In the genomic region with DNA sequence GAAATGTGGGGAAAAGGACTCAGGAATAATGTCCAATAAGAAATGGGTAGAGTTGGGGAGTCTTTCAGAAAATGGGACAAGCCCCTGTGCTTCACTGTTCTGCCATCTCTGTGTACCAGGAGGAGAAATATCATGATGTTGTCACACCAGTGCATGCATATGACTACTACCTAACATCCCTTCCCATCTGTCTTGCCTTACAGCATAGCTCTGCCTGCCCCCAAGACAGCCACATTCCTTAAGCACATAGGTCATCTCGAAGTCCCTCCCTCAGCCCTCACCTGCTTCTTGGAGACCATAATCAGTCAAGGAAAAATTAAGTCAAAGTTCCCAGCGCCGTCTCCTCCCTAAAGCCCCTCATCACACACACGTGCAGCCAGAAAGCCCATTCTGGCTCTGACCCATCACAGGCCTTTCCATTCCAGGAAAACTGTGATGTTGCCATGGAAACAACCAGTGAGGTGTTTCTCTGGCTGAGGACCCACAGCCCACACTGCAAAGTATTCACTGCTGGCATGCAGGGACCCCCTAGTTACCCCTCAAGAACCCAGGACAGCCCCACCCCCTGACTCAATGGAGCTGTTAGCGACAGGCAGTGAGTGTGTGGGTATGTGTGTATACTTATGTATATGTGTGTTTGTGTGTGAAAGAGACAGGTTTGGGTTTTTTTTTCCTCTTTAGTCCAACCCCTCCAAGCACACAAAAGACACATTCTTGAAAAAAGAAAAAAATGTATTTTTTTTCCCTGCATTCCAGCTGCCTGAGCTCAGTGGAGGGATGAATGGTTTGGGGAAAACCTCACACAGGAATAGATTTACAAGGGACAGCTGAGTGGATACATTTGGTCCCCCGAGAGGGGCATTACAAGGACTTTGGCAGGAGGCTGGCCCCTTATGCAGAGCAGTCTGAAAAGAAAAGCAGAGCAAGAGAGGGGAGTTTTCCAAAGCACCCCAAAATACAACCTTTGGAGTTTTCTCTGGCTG, we compare ENCODE assay signal across 8 mouse cellular contexts.
DNase-seq lines count a peak whose midpoint lies in the region; ATAC-seq and TF ChIP-seq lines count a peak whose summit lies in the region.
"Had no signal": no experiment of that assay in that cellular context is flagged by ENCODE, and none has a peak within 500 bp of the region (broad histone marks: within the 10 kb centered on the region; RNA-seq: fewer than 3 reads in every experiment).

No protein-coding gene starts in this region.

- ATAC-seq in embryonic facial prominence, embryonic 11.5 days (replicated peaks; ENCODE audit: insufficient number of reproducible peaks, low FRiP score, low TSS enrichment, low read depth): peak; percentile 59; the same call in 1 of the 2 replicates
- no peak for ATAC-seq in hindbrain, embryonic 11.5 days (ENCODE audit: low FRiP score)
- peak; percentile 72; the same call in 1 of the 2 replicates for ATAC-seq in midbrain, postnatal 0 days (ENCODE audit: low FRiP score)
- ATAC-seq in CD4-positive, CD25-positive, alpha-beta regulatory T cell, adult 4 months: no peak

- H3K27me3 ChIP-seq in embryonic facial prominence, embryonic 11.5 days (ENCODE audit: control insufficient read depth, insufficient read depth, low read length): no peaks in the 10 kb centered on the region
- H3K27me3 ChIP-seq in hindbrain, embryonic 11.5 days (ENCODE audit: control insufficient read depth, insufficient read depth, low read length): no peaks in the 10 kb centered on the region
- no peaks in the 10 kb centered on the region for H3K27me3 ChIP-seq in midbrain, postnatal 0 days (ENCODE audit: insufficient read depth, low read length)
- H3K27me3 ChIP-seq: liver, embryonic 13.5 days had no signal

- no peak overlapping the region for H3K9ac ChIP-seq in embryonic facial prominence, embryonic 11.5 days (replicated peaks; ENCODE audit: low read length)
- H3K9ac ChIP-seq in hindbrain, embryonic 11.5 days (ENCODE audit: low read depth, low read length): no peak overlapping the region
- no peak overlapping the region for H3K9ac ChIP-seq in midbrain, postnatal 0 days (replicated peaks; ENCODE audit: low read length, poor library complexity, severe bottlenecking)
- H3K9ac ChIP-seq: liver, embryonic 13.5 days had no signal

- H3K4me3 ChIP-seq in embryonic facial prominence, embryonic 11.5 days (ENCODE audit: low read depth, low read length): no peak overlapping the region
- H3K4me3 ChIP-seq in hindbrain, embryonic 11.5 days (ENCODE audit: low read depth, low read length): no peak overlapping the region
- no peak overlapping the region for H3K4me3 ChIP-seq in midbrain, postnatal 0 days (ENCODE audit: low read depth, low read length)
- H3K4me3 ChIP-seq: liver, embryonic 13.5 days had no signal

- 56% methylated on average over 6 of the region's 6 CpGs for WGBS in embryonic facial prominence, embryonic 11.5 days
- WGBS in hindbrain, embryonic 11.5 days: 51% methylated on average over 6 of the region's 6 CpGs
- WGBS in midbrain, postnatal 0 days: 28% methylated on average over 6 of the region's 6 CpGs

- H3K4me1 ChIP-seq in embryonic facial prominence, embryonic 11.5 days (ENCODE audit: control insufficient read depth, insufficient read depth, low read length): no peaks in the 10 kb centered on the region
- H3K4me1 ChIP-seq in hindbrain, embryonic 11.5 days (replicated peaks; ENCODE audit: control insufficient read depth, insufficient read depth, low read length): no peaks in the 10 kb centered on the region
- peaks cover 12% of the 10 kb centered on the region for H3K4me1 ChIP-seq in midbrain, postnatal 0 days (ENCODE audit: insufficient read depth, low read length)
- H3K4me1 ChIP-seq: liver, embryonic 13.5 days had no signal

- intact Hi-C loops in left cerebral cortex, postnatal 10 days (cut with DNase I): no loop called here

- no peaks in the 10 kb centered on the region for H3K36me3 ChIP-seq in embryonic facial prominence, embryonic 11.5 days (replicated peaks; ENCODE audit: control insufficient read depth, insufficient read depth, low read depth, low read length)
- H3K36me3 ChIP-seq in hindbrain, embryonic 11.5 days (ENCODE audit: control insufficient read depth, insufficient read depth, low read length): no peaks in the 10 kb centered on the region
- H3K36me3 ChIP-seq in midbrain, postnatal 0 days (ENCODE audit: insufficient read depth, low read length): no peaks in the 10 kb centered on the region
- H3K36me3 ChIP-seq: liver, embryonic 13.5 days had no signal

- TF ChIP-seq CTCF in midbrain, postnatal 0 days (IDR thresholded peaks at IDR 0.05): no peak

- no peak overlapping the region for H3K27ac ChIP-seq in embryonic facial prominence, embryonic 11.5 days (replicated peaks; ENCODE audit: low read depth, low read length)
- H3K27ac ChIP-seq in hindbrain, embryonic 11.5 days (ENCODE audit: low read depth, low read length): no peak overlapping the region
- peak overlapping the region; percentile 12; the same call in 1 of the 2 replicates for H3K27ac ChIP-seq in midbrain, postnatal 0 days (ENCODE audit: low read depth, low read length)
- H3K27ac ChIP-seq: liver, embryonic 13.5 days had no signal

- peak; percentile 22 to 38 for DNase-seq in left cerebral cortex, postnatal 10 days (ENCODE audit: extremely low spot score in 1 of 2, low spot score in 2 of 2)
- DNase-seq in left cerebral cortex, adult 11 months (ENCODE audit: low spot score): no peak
- DNase-seq in embryonic facial prominence, embryonic 11.5 days (ENCODE audit: low spot score): peak; percentile 61
- DNase-seq in hindbrain, embryonic 11.5 days (ENCODE audit: low spot score): peak; percentile 23
- DNase-seq in midbrain, postnatal 0 days (ENCODE audit: low spot score): peak; percentile 71
- DNase-seq in spleen, adult 18-20 months: no peak
- DNase-seq: liver, embryonic 13.5 days had no signal

- no peaks in the 10 kb centered on the region for H3K9me3 ChIP-seq in embryonic facial prominence, embryonic 11.5 days (replicated peaks; ENCODE audit: control insufficient read depth, low read length)
- H3K9me3 ChIP-seq in hindbrain, embryonic 11.5 days (ENCODE audit: control insufficient read depth, low read length): no peaks in the 10 kb centered on the region
- no peaks in the 10 kb centered on the region for H3K9me3 ChIP-seq in midbrain, postnatal 0 days (ENCODE audit: low read length)
- H3K9me3 ChIP-seq: liver, embryonic 13.5 days had no signal

- no peak overlapping the region for H3K4me2 ChIP-seq in embryonic facial prominence, embryonic 11.5 days (ENCODE audit: low read depth, low read length)
- H3K4me2 ChIP-seq in hindbrain, embryonic 11.5 days (replicated peaks; ENCODE audit: low read depth, low read length): no peak overlapping the region
- H3K4me2 ChIP-seq in midbrain, postnatal 0 days (ENCODE audit: low read depth, low read length, poor library complexity, severe bottlenecking): no peak overlapping the region
- H3K4me2 ChIP-seq: liver, embryonic 13.5 days had no signal

Comparison
In these comparisons a context has a peak if more than half of its experiments do, and no peak if none do; other contexts are left out.
1. DNase-seq: peak in left cerebral cortex, postnatal 10 days (2 of 2), embryonic facial prominence, embryonic 11.5 days (single experiment), hindbrain, embryonic 11.5 days (single experiment) and midbrain, postnatal 0 days (single experiment); none in left cerebral cortex, adult 11 months (single experiment) and spleen, adult 18-20 months (0 of 2).
2. ATAC-seq: peak in embryonic facial prominence, embryonic 11.5 days (single experiment) and midbrain, postnatal 0 days (single experiment); none in hindbrain, embryonic 11.5 days (single experiment) and CD4-positive, CD25-positive, alpha-beta regulatory T cell, adult 4 months (single experiment).